Mouse (Mus musculus) heart, postnatal 0 days (tissue): ENCODE measurements around the gene Twnk. TPM values are rescaled to one million over a fixed set of nuclear protein-coding genes. Genes with fewer than 3 reads are reported as not detected.
A peak's percentile ranks its signal among the peaks of the same experiment; 100 is the strongest.

Source experiments
- ATAC-seq: fragments of 200-750 bp; cut with Nextera tagmentation; 2 replicates; pipeline ENCODE4 v1.8.0; 2017; ENCODE audit warnings: low read depth, moderate number of reproducible peaks, moderate library complexity; ENCODE audit not compliant: insufficient read depth
- DNase-seq: peaks from one replicate; pipeline ENCODE4 v3.0.0-alpha.2; 2016; ENCODE audit warnings: low spot score
- H3K27ac ChIP-seq: fragments of 300-500 bp; sonication (generic); 2 replicates; pipeline ENCODE4 v1.5.1; 2014; ENCODE audit warnings: low read depth, mild to moderate bottlenecking
- H3K27me3 ChIP-seq: fragments of 300-500 bp; sonication (generic); 2 replicates; pipeline ENCODE4 v1.6.1; 2014; ENCODE audit warnings: low read length, mixed read lengths; ENCODE audit not compliant: control insufficient read depth, insufficient read depth
- H3K36me3 ChIP-seq: fragments of 300-500 bp; sonication (generic); replicated peaks from 2 replicates; pipeline ENCODE4 v1.6.1; 2014; ENCODE audit warnings: low read length, mixed read lengths; ENCODE audit not compliant: control insufficient read depth, insufficient read depth
- H3K4me1 ChIP-seq: fragments of 300-500 bp; sonication (generic); 2 replicates; pipeline ENCODE4 v1.6.1; 2014; ENCODE audit warnings: antibody characterized with exemption; ENCODE audit not compliant: control insufficient read depth, insufficient read depth
- H3K4me2 ChIP-seq: fragments of 300-500 bp; sonication (generic); 2 replicates; pipeline ENCODE4 v1.6.1; 2014; ENCODE audit warnings: low read depth, mild to moderate bottlenecking, low read length, moderate library complexity
- H3K4me3 ChIP-seq: fragments of 300-500 bp; sonication (generic); 2 replicates; pipeline ENCODE4 v1.5.1; 2014; ENCODE audit warnings: low read depth, low read length
- H3K9ac ChIP-seq: fragments of 300-500 bp; sonication (generic); replicated peaks from 2 replicates; pipeline ENCODE4 v1.6.1; 2014; ENCODE audit warnings: low read depth, low read length, mixed read lengths
- H3K9me3 ChIP-seq: fragments of 300-500 bp; sonication (generic); replicated peaks from 2 replicates; pipeline ENCODE4 v1.6.1; 2016; ENCODE audit warnings: low read length; ENCODE audit not compliant: control insufficient read depth
- CTCF ChIP-seq: IDR thresholded peaks from 2 replicates; pipeline ENCODE4 v1.5.1; 2016; ENCODE audit warnings: antibody characterized with exemption, control low read depth, low read depth
- EP300 ChIP-seq: IDR thresholded peaks from 2 replicates; pipeline ENCODE4 v1.6.1; 2016; ENCODE audit warnings: antibody characterized with exemption, low read depth
- WGBS: fragments of 180-500 bp; shearing (Covaris S2); extraction: QIAGEN DNeasy Blood & Tissue Kit; methylation state at CpG from one replicate; pipeline ENCODE4 v1.1.7; 2014; 5-methylcytosine and 5-hydroxymethylcytosine counted together
- polyA plus RNA-seq: library from polyadenylated mRNA; unstranded; fragments of >200 nt; fragmentation: Nextera tagmentation; extraction: Ambion mirVana; gene quantifications from 2 replicates; pipeline ENCODE4 v1.2.1, GENCODE M21; 2015
- total RNA-seq: library from RNA; depleted of rRNA; stranded (reverse); fragments of >200 nt; gene quantifications from 2 replicates; pipeline ENCODE4 v1.2.3, GENCODE M21; 2014; ENCODE audit warnings: low replicate concordance

Twnk gene
- total and polyA plus RNA-seq, 2 experiments from 2014 or later: 12.9 to 14.0 TPM

- Histone ChIP-seq H3K4me1 (no peaks in the 10 kb centered on the region), H3K4me3 (no peak overlapping the region), H3K9ac (no peak overlapping the region), H3K4me2 (no peak overlapping the region), H3K27ac (no peak overlapping the region), H3K9me3 (no peaks in the 10 kb centered on the region), H3K27me3 (peaks cover 38% of the 10 kb centered on the region), H3K36me3 (no peaks in the 10 kb centered on the region)
- no peak for TF ChIP-seq CTCF
- TF ChIP-seq EP300: no peak
- DNase-seq (no peak), ATAC-seq (no peak)
- WGBS: 45% methylated on average over 13 of the region's 13 CpGs
Observed at GRCm38 (mm10) chr19:45040214-45040613, 34.8 kb downstream of the Twnk start.

- Histone ChIP-seq H3K4me1 (peaks cover 18% of the 10 kb centered on the region), H3K4me2 (no peak overlapping the region), H3K9me3 (no peaks in the 10 kb centered on the region), H3K27me3 (peaks cover 34% of the 10 kb centered on the region), H3K27ac (no peak overlapping the region), H3K4me3 (no peak overlapping the region), H3K36me3 (no peaks in the 10 kb centered on the region), H3K9ac (no peak overlapping the region)
- no peak for DNase-seq
- WGBS: 59% methylated on average over 11 of the region's 11 CpGs
- TF ChIP-seq CTCF (no peak), EP300 (no peak)
- ATAC-seq: no peak
Observed at GRCm38 (mm10) chr19:45044389-45044927, 39.0 kb downstream of the Twnk start.

GRCm38 (mm10) chr19:45045236-45045635 lies 39.8 kb downstream of the Twnk start:
- Histone ChIP-seq H3K36me3 (no peaks in the 10 kb centered on the region), H3K4me1 (peaks cover 18% of the 10 kb centered on the region), H3K9ac (no peak overlapping the region), H3K27ac (no peak overlapping the region), H3K4me3 (no peak overlapping the region), H3K9me3 (no peaks in the 10 kb centered on the region), H3K27me3 (peaks cover 27% of the 10 kb centered on the region), H3K4me2 (no peak overlapping the region)
- DNase-seq (no peak), ATAC-seq (no peak)
- no peak for TF ChIP-seq EP300
- TF ChIP-seq CTCF: no peak
- 41% methylated on average over 15 of the region's 15 CpGs for WGBS

GRCm38 (mm10) chr19:45045651-45046050 lies 40.2 kb downstream of the Twnk start, which contains the start of gene Pdzd7:
Gene Pdzd7 (minus strand): TSS chr19:45045717.
- Histone ChIP-seq H3K9ac (peak within 1 kb of the TSS; percentile 58; the same call in 1 of the 2 replicates), H3K4me2 (peak within 1 kb of the TSS; percentile 80), H3K9me3 (no peaks in the 10 kb centered on the region), H3K4me1 (peaks cover 18% of the 10 kb centered on the region), H3K27me3 (peaks cover 24% of the 10 kb centered on the region), H3K4me3 (peak within 1 kb of the TSS; percentile 60), H3K27ac (no peak within 1 kb of the TSS), H3K36me3 (peaks cover 4% of the 10 kb centered on the region)
- 71% methylated on average over 5 of the region's 5 CpGs for WGBS
- no peak for DNase-seq
- TF ChIP-seq EP300 (no peak), CTCF (no peak)
- ATAC-seq: no peak

GRCm38 (mm10) chr19:45046523-45047321 lies 41.3 kb downstream of the Twnk start:
- peak overlapping the region; percentile 58 for H3K9ac ChIP-seq
- under 1% methylated on average over 34 of the region's 34 CpGs for WGBS
- peaks cover 18% of the 10 kb centered on the region for H3K4me1 ChIP-seq
- TF ChIP-seq CTCF: 0 out of 2 replicates have a peak, but pooled peaks have one; percentile 3
- no peak for TF ChIP-seq EP300
- H3K36me3 ChIP-seq: peaks cover 9% of the 10 kb centered on the region
- H3K4me2 ChIP-seq: peak overlapping the region; percentile 80
- H3K27ac ChIP-seq: peak overlapping the region; percentile 87
- no peaks in the 10 kb centered on the region for H3K9me3 ChIP-seq
- H3K27me3 ChIP-seq: peaks cover 16% of the 10 kb centered on the region
- DNase-seq: peak; percentile 39
- no peak; the same call in 1 of the 2 replicates for ATAC-seq
- peak overlapping the region; percentile 60 for H3K4me3 ChIP-seq
